Mouse (Mus musculus): ENCODE measurements at regions not wholly inside any gene's neighbourhood (a gene's known extent, or its start where the extent isn't known, plus 50 kb on each side); places are given as distances from the start of the nearest gene placed in this dataset.
"Not testable (repeated sequence)": the region's sequence is repeated elsewhere in the genome, so short reads cannot be mapped to it uniquely, and the experiment has no call there.

DNA sequence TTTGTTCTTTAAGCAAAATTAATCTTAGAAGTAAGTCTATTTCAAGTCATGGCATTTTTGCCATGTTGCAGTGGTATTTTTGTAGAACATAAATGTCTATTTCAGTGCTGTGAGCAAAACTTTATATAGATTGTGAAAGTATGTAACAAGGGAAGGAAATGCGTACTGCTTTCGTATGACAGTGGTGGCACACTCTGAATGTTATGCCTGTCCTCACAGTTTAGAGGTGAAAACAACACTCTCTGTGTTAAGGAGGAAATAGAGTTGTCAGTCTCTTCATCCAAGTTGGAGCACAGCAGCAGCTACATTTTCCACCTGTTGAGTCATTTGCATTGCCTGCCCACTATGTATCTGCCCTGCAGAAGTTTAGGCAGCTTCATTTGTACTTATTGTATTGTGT is 550.0 kb upstream of the Gm10801 start:
- DNase-seq (ENCODE audit: low spot score in 2 of 2): no peak

DNA sequence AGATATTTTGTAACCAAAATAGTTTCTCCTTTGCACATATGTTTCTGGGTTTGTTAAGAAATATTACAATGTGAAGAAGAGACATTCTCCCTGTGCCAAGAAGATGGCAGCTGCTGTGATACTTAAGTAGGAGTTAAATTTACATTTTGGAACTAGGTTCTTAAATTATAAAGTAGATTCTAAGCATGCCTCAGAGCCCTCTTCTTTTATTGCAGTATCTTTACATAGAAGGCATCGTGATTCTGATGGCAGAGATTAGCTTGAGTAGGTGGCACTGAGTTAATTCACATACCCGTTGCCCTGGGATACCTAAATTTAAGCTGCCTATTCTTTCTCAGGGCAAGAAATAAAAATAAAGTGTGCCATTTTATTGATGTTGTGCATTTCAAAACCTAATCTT is 538.6 kb upstream of the Gm10801 start:
- peak in 1 of 2 experiments; percentile 42 for DNase-seq (ENCODE audit: low spot score in 2 of 2)

DNA sequence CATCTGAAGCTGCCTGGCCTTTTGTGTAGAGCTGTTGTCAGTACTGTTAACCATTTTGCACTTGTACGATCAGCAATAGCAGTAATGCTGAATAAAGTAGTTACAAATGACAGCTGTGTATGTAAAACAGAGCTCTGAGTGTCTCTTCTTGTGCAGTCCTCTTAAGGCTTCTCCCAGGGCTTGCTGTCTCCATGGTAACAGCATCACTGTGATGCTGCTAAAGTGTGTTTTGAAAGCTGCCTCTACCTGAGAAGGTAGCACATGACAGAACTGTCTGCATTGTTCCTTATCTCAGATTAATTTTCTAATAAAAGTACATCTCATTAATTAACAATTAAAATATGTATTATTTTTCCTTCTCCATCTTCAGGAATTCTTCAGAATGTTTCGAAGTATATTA is 537.4 kb upstream of the Gm10801 start:
- DNase-seq (ENCODE audit: low spot score in 2 of 2): peak in 1 of 2 experiments; percentile 8

DNA sequence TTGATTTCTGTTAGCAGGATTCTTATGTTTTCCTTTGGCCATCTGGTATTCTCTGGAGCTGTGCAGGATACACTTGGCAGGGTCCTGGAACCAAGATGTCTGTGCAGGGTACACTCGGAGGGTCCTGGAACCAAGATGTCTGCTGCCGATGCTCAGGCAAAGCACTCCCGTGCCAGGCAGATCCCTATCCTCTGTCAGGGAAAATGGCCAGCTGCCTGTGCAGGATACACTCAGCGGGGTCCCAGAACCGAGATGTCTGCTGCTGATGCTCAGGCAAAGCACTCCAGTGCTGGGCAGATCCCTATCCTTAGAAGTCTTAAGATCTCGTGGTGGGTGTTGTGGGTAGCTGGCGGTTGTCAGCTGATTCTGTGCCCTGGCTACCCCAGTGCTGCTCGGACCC is 521.6 kb upstream of the Gm10801 start:
- not testable (repeated sequence) for DNase-seq (ENCODE audit: low spot score in 2 of 2)

DNA sequence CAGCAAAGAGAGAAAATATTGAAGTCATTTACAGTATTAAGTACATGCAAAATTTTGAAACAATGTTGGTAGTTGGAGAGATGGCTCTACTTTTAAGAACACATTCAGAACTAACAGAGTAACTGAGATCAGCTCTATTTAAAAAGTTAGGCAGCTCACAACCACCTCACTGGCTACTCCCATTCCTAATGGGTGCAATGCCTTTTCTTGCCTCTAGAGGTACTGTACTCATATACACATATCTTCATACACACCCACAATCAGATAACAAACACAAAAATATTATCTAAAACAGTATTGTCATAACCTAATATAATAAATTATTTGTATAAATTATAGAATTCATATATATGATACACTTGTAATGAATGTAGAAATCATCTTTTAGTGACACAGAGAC is 518.3 kb upstream of the Gm10801 start:
- no peak for DNase-seq (ENCODE audit: low spot score in 2 of 2)

All from layer of hippocampus, postnatal 14 days (tissue).